Mouse (Mus musculus): ENCODE results near the gene Tdrkh. TPM values are rescaled to one million over a fixed set of nuclear protein-coding genes. Genes with fewer than 3 reads are reported as not detected.

The Tdrkh gene
- polyA plus RNA-seq, 1 experiment from 2014 or later = 8.1 TPM

DNA sequence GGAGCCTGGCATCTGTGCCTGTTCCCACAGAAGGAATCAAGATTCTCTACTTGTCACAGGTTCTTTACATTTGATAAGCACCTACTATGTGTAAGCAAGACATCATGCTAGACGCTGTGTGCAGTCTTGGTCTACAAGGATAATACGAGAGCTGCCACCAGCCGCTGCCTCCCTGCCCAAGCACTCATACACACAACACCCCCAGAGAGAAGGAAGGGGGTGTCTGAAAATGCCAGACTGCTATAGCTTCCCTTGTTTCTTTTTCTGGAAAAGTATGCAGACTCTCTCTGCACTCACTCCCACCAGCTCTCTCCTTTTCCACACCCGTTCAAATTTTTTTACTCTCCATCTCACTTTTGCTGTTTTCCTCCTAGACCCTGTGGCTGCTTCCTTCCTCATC is 64.4 kb downstream of the Tdrkh start:
- H3K9ac ChIP-seq (ENCODE audit: low read depth, low read length) = no peak overlapping the region
- H3K4me3 ChIP-seq (ENCODE audit: low read depth, low read length) = no peak overlapping the region
- no peak overlapping the region for H3K27ac ChIP-seq (ENCODE audit: low read length)
- H3K4me2 ChIP-seq (ENCODE audit: low read depth, low read length) = no peak overlapping the region
- no peak for ATAC-seq (ENCODE audit: low read depth)
- 57% methylated on average over 4 of the region's 4 CpGs for WGBS (ENCODE audit: insufficient replicate concordance)
- H3K9me3 ChIP-seq (replicated peaks; ENCODE audit: control insufficient read depth, low read length) = no peaks in the 10 kb centered on the region
- no peaks in the 10 kb centered on the region; the same call in none of the 2 replicates for H3K4me1 ChIP-seq (ENCODE audit: control insufficient read depth, low read depth, low read length)
- no peaks in the 10 kb centered on the region for H3K36me3 ChIP-seq (ENCODE audit: control insufficient read depth, insufficient read depth)
- peaks cover 32% of the 10 kb centered on the region for H3K27me3 ChIP-seq (ENCODE audit: control insufficient read depth, insufficient read depth, low read depth, low read length)

DNA sequence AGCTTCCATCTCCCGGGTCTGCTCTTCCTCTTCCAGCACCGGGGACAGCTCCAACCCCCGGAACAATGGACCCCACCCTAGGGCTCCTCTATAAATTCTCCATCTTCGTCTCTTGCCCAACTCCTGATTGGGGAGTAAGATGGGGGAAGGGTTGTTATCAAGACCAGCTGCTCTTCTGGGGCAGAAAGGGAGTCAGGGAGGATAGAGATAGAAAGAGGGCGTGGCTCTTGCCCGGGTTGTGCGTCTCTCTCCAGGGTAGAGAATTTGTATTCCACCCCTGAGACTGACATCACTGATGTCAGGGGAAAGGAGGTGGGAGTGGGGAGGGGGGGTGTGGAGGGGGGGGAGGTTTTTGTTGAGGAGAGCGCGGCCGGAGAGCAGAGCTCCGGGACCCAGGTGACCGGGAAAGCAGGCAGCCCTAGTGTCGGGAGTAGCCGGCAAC is 64.9 kb downstream of the Tdrkh start, which contains the start of gene Celf3:
Celf3 (plus strand) TSS at position 315 of the 442 bp plus-strand sequence.
- Histone ChIP-seq H3K4me3 (ENCODE audit: low read depth, low read length) (no peak within 1 kb of the TSS), H3K27ac (ENCODE audit: low read length) (no peak within 1 kb of the TSS), H3K9ac (ENCODE audit: low read depth, low read length) (no peak within 1 kb of the TSS), H3K4me2 (ENCODE audit: low read depth, low read length) (no peak within 1 kb of the TSS; the same call in 1 of the 2 replicates), H3K36me3 (ENCODE audit: control insufficient read depth, insufficient read depth) (no peaks in the 10 kb centered on the region), H3K9me3 (replicated peaks; ENCODE audit: control insufficient read depth, low read length) (no peaks in the 10 kb centered on the region), H3K27me3 (ENCODE audit: control insufficient read depth, insufficient read depth, low read depth, low read length) (peaks cover 30% of the 10 kb centered on the region), H3K4me1 (ENCODE audit: control insufficient read depth, low read depth, low read length) (no peaks in the 10 kb centered on the region; the same call in 1 of the 2 replicates)
- 6% methylated on average over 14 of the region's 14 CpGs for WGBS (ENCODE audit: insufficient replicate concordance)
- ATAC-seq (ENCODE audit: low read depth) = peak; percentile 60

DNA sequence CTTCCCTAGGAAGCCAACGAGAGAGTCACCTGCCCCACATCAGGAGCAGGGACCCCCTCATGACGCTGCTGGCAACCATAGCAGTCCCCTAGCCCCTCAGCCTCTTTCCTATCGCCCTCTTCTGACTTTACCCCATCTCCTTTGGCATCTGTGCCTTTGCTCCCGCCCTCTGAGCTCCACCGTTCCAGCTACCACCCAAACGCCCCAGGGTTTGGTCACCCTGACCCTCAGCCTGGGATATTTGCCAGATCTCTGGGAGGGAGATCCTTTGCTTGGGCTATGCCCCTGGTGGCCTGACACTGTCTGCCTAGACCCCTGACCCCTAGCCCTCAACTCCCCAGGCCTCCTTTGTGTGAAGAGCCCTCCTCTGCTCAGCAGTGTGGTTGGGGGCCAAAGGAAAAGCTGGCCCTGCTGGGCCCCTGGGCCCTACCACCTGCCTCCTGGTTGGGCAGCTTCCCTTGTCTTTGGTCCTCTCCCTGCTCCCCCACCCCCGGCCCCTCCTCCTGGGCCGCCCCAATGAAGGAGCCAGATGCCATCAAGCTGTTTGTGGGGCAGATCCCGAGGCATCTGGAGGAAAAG is 65.6 kb downstream of the Tdrkh start:
- H3K4me1 ChIP-seq (ENCODE audit: control insufficient read depth, low read depth, low read length) = no peaks in the 10 kb centered on the region; the same call in 1 of the 2 replicates
- peaks cover 30% of the 10 kb centered on the region for H3K27me3 ChIP-seq (ENCODE audit: control insufficient read depth, insufficient read depth, low read depth, low read length)
- no peak for ATAC-seq (ENCODE audit: low read depth)
- H3K36me3 ChIP-seq (ENCODE audit: control insufficient read depth, insufficient read depth) = no peaks in the 10 kb centered on the region
- WGBS (ENCODE audit: insufficient replicate concordance) = 15% methylated on average over 9 of the region's 9 CpGs
- H3K4me3 ChIP-seq (ENCODE audit: low read depth, low read length) = no peak overlapping the region
- H3K9ac ChIP-seq (ENCODE audit: low read depth, low read length) = no peak overlapping the region
- no peak overlapping the region; the same call in 1 of the 2 replicates for H3K4me2 ChIP-seq (ENCODE audit: low read depth, low read length)
- no peak overlapping the region for H3K27ac ChIP-seq (ENCODE audit: low read length)
- no peaks in the 10 kb centered on the region for H3K9me3 ChIP-seq (replicated peaks; ENCODE audit: control insufficient read depth, low read length)

DNA sequence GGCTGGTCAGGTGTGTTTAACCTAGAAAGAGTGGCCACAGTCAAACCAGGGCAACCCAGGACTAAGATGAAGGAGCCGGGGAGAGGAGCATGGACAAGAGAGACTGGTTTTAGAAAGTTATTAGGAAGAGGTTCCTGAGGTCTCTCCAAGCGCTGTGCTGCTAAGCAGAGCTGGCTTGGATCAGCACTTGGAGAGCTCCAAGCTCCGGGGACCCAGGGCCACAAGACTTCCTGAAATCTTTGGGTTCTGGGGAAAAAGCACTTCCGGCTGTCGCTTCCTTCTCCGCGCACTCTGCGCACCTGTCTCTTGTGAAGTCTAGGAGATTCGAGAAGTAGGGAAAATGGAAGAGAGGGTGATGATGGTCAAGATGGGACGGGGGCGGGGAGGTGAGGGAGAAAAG is 66.5 kb downstream of the Tdrkh start:
- Histone ChIP-seq H3K36me3 (ENCODE audit: control insufficient read depth, insufficient read depth) (no peaks in the 10 kb centered on the region), H3K4me2 (ENCODE audit: low read depth, low read length) (no peak overlapping the region), H3K4me3 (ENCODE audit: low read depth, low read length) (no peak overlapping the region), H3K4me1 (ENCODE audit: control insufficient read depth, low read depth, low read length) (no peaks in the 10 kb centered on the region; the same call in 1 of the 2 replicates), H3K9me3 (replicated peaks; ENCODE audit: control insufficient read depth, low read length) (no peaks in the 10 kb centered on the region), H3K27ac (ENCODE audit: low read length) (no peak overlapping the region), H3K9ac (ENCODE audit: low read depth, low read length) (no peak overlapping the region), H3K27me3 (ENCODE audit: control insufficient read depth, insufficient read depth, low read depth, low read length) (peaks cover 30% of the 10 kb centered on the region)
- 5% methylated on average over 11 of the region's 11 CpGs for WGBS (ENCODE audit: insufficient replicate concordance)
- no peak for ATAC-seq (ENCODE audit: low read depth)

DNA sequence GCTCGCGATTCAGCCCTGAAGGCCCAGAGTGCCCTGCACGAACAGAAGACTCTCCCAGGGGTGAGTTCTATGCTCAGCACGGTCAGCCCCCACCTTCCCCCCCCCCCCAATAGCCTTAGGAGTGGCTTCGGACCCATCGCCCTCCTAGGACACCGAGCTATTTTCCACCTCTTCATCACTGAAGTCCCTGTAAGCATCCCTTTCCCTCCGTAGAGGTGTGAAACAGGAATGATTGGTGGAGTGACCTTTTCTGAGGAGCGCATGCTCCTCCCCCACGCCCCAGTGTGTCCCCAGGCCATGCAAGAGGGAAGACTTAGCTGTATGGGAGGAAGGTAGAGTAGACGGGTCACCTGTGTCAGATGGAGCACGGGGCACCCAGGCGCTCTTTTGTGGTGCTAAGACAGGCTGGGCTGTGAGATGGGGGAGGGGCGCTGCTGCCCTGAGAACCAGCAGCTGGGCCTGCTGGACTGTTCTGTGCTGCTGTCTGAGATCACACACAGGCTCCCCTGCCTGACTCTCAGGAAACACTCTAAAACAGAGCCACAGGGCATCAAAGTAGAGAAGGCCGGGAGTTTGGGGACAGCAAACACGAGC is 67.3 kb downstream of the Tdrkh start, which contains the start of gene Riiad1:
Riiad1 (minus strand) TSS at position 51 of the 594 bp plus-strand sequence.
- H3K4me3 ChIP-seq (ENCODE audit: low read depth, low read length) = no peak within 1 kb of the TSS

DNA sequence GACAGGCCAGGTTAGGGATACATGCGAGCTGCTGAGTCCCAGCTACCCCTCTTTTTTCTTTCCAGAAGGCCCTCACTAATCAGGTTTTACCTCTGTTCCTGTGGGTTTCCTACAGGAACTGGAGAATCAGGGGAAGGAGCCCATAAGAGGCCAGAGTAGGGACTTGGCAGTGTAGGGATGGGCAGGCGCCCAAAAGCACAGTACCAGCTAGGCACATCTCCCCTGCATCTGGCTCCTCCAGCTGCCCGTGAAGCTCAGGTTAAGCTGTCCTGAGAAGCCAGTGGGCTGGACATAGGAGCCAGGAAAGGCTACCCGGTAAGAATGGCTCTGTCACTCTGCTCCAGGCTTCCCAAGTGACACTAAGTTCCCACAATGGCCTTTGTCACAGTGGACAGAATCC is 68.4 kb downstream of the Tdrkh start:
- Histone ChIP-seq H3K9ac (ENCODE audit: low read depth, low read length) (no peak overlapping the region), H3K4me3 (ENCODE audit: low read depth, low read length) (no peak overlapping the region), H3K27me3 (ENCODE audit: control insufficient read depth, insufficient read depth, low read depth, low read length) (peaks cover 30% of the 10 kb centered on the region), H3K36me3 (ENCODE audit: control insufficient read depth, insufficient read depth) (no peaks in the 10 kb centered on the region), H3K9me3 (replicated peaks; ENCODE audit: control insufficient read depth, low read length) (no peaks in the 10 kb centered on the region), H3K4me2 (ENCODE audit: low read depth, low read length) (no peak overlapping the region), H3K27ac (ENCODE audit: low read length) (no peak overlapping the region), H3K4me1 (ENCODE audit: control insufficient read depth, low read depth, low read length) (no peaks in the 10 kb centered on the region; the same call in 1 of the 2 replicates)
- 46% methylated on average over 4 of the region's 4 CpGs for WGBS (ENCODE audit: insufficient replicate concordance)
- no peak for ATAC-seq (ENCODE audit: low read depth)

More for the DNA sequence above, 67.3 kb downstream of the Tdrkh start, which contains the start of gene Riiad1:
- H3K4me1 ChIP-seq (ENCODE audit: control insufficient read depth, low read depth, low read length) = no peaks in the 10 kb centered on the region; the same call in 1 of the 2 replicates
- no peak for ATAC-seq (ENCODE audit: low read depth)
- H3K36me3 ChIP-seq (ENCODE audit: control insufficient read depth, insufficient read depth) = no peaks in the 10 kb centered on the region
- no peak within 1 kb of the TSS for H3K4me2 ChIP-seq (ENCODE audit: low read depth, low read length)
- no peak within 1 kb of the TSS for H3K27ac ChIP-seq (ENCODE audit: low read length)
- WGBS (ENCODE audit: insufficient replicate concordance) = 14% methylated on average over 16 of the region's 16 CpGs
- no peak within 1 kb of the TSS for H3K9ac ChIP-seq (ENCODE audit: low read depth, low read length)
- H3K9me3 ChIP-seq (replicated peaks; ENCODE audit: control insufficient read depth, low read length) = no peaks in the 10 kb centered on the region
- peaks cover 30% of the 10 kb centered on the region for H3K27me3 ChIP-seq (ENCODE audit: control insufficient read depth, insufficient read depth, low read depth, low read length)

DNA sequence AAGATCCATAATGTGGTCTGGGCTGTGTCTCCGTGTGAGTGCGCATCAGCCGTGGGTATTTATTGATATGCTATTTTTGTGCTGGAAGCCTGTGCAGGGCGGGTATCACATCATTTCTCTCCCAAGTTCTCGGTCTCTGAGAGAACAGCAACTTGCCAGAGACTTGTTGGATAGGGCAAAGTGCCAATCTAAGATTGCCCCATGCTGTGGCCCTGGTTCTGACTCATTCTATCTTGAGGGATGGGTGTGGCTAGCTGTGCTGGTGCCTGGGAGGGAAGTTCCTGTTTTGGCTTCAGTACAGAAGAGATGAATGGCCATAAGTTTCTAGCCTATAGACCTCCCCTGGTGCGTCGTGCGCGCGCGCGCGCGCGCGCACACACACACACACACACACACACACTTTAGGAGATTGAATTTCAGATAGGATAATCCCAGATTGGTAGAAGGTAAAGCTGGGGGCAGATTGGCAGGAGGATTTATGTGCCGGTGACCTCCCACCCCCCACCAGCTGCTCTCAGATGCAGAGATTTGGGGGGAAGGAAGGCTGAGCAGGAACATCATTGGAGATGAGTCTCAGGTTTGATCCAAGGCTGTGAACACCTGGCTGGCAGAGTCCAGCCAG is 69.8 kb downstream of the Tdrkh start:
- ATAC-seq (ENCODE audit: low read depth) = no peak
- no peak overlapping the region for H3K27ac ChIP-seq (ENCODE audit: low read length)
- peaks cover 30% of the 10 kb centered on the region for H3K27me3 ChIP-seq (ENCODE audit: control insufficient read depth, insufficient read depth, low read depth, low read length)
- H3K9ac ChIP-seq (ENCODE audit: low read depth, low read length) = no peak overlapping the region
- H3K4me3 ChIP-seq (ENCODE audit: low read depth, low read length) = no peak overlapping the region
- WGBS (ENCODE audit: insufficient replicate concordance) = 66% methylated on average over 17 of the region's 17 CpGs
- H3K9me3 ChIP-seq (replicated peaks; ENCODE audit: control insufficient read depth, low read length) = no peaks in the 10 kb centered on the region
- no peaks in the 10 kb centered on the region; the same call in 1 of the 2 replicates for H3K4me1 ChIP-seq (ENCODE audit: control insufficient read depth, low read depth, low read length)
- no peaks in the 10 kb centered on the region for H3K36me3 ChIP-seq (ENCODE audit: control insufficient read depth, insufficient read depth)
- no peak overlapping the region for H3K4me2 ChIP-seq (ENCODE audit: low read depth, low read length)

DNA sequence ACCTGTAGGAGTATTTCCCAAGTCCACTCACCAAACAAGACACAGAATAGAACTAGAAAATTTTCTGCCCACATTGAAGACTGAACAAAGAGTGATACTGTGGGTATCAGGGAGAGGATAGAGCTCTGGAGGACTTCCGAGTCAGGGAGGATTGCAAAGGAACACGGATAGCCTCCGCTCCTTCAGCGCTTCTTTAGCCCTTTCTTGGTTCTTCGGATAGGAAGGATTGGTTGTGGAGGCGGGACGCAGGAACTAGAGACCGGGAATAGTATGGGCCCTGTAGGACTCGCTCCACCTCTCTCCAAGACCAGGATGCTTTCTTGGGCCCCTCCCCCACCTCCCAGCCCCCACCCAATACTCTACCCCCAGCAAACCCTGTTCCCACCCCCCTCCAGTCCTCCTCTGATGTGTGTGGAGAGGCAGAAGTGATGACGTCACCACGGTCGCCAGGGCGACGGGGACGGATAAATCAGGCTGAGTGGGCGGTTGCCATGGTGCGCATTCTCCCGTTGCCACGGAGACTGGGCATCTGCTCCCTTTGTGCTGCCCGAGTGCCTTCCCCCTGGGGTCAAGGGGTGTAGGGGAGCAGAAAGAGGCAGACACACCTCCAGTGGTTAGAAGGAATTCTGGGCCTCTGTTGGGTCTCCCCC is 70.8 kb downstream of the Tdrkh start:
- 34% methylated on average over 20 of the region's 20 CpGs for WGBS (ENCODE audit: insufficient replicate concordance)
- Histone ChIP-seq H3K9ac (ENCODE audit: low read depth, low read length) (no peak overlapping the region), H3K27me3 (ENCODE audit: control insufficient read depth, insufficient read depth, low read depth, low read length) (peaks cover 23% of the 10 kb centered on the region), H3K4me2 (ENCODE audit: low read depth, low read length) (no peak overlapping the region), H3K4me3 (ENCODE audit: low read depth, low read length) (no peak overlapping the region), H3K27ac (ENCODE audit: low read length) (no peak overlapping the region), H3K36me3 (ENCODE audit: control insufficient read depth, insufficient read depth) (no peaks in the 10 kb centered on the region), H3K9me3 (replicated peaks; ENCODE audit: control insufficient read depth, low read length) (no peaks in the 10 kb centered on the region), H3K4me1 (ENCODE audit: control insufficient read depth, low read depth, low read length) (no peaks in the 10 kb centered on the region)
- no peak for ATAC-seq (ENCODE audit: low read depth)

Data from liver, embryonic 16.5 days (tissue).